In the genomic region with DNA sequence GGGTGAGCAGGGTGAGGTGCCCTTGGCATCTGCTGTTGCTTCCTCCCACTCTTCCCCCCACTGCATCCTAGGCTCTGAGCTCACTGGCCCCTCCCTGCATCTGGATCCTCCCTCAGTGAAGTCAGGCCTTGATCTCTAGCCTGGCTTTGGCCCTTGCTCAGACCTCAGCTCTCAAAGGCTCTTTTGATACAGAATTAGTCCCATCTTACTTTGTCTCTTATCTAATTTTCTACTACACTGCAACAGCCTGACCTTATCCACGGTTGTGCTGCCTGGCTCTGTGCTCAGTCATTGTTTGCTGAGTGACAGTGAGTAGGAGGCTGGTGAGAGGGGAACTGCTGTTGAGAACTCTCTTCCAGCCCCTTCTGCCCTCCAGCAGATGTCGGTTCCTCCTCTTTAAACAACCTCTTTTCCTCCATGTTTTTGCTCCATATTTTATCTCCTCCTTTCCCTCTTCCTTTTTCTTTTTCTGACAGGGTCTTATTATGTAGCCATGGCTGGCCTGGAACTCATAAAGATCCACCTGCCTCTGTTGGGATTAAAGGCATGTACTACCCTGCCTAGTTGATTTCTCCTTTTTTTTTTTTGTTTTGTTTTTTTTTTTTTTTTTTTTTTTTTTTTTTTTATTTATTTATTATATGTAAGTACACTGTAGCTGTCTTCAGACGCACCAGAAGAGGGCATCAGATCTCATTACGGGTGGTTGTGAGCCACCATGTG, we compare ENCODE assay signal across 19 mouse cellular contexts. TPM values are rescaled to one million over a fixed set of nuclear protein-coding genes. Genes with fewer than 3 reads are reported as not detected.
DNase-seq lines count a peak whose midpoint lies in the region; ATAC-seq and TF ChIP-seq lines count a peak whose summit lies in the region.
"Had no signal": no experiment of that assay in that cellular context is flagged by ENCODE, and none has a peak within 500 bp of the region (broad histone marks: within the 10 kb centered on the region; RNA-seq: fewer than 3 reads in every experiment).

No protein-coding gene starts in this region.

- WGBS in heart, embryonic 11.5 days (ENCODE audit: insufficient replicate concordance) = 4% methylated on average over 2 of the region's 4 CpGs
- 26% methylated on average over 3 of the region's 4 CpGs for WGBS in lung, embryonic 15.5 days
- WGBS in stomach, embryonic 15.5 days = 46% methylated on average over 4 of the region's 4 CpGs

- H3K27me3 ChIP-seq in heart, embryonic 11.5 days (ENCODE audit: control insufficient read depth, insufficient read depth, low read length) = no peaks in the 10 kb centered on the region
- no peaks in the 10 kb centered on the region for H3K27me3 ChIP-seq in lung, embryonic 15.5 days
- no peaks in the 10 kb centered on the region for H3K27me3 ChIP-seq in stomach, embryonic 15.5 days (replicated peaks)
- H3K27me3 ChIP-seq: embryonic facial prominence, embryonic 12.5 days; forebrain, embryonic 13.5 days; neural tube, embryonic 12.5 days had no signal

- no peak overlapping the region for H3K4me3 ChIP-seq in heart, embryonic 11.5 days (ENCODE audit: low read depth, low read length)
- no peak overlapping the region for H3K4me3 ChIP-seq in lung, embryonic 15.5 days
- H3K4me3 ChIP-seq in stomach, embryonic 15.5 days (replicated peaks) = no peak overlapping the region
- H3K4me3 ChIP-seq in left cerebral cortex, adult 2 months = no peak overlapping the region
- H3K4me3 ChIP-seq: embryonic facial prominence, embryonic 12.5 days; forebrain, embryonic 13.5 days; midbrain, embryonic 10.5 days; neural tube, embryonic 12.5 days had no signal

- H3K27ac ChIP-seq in heart, embryonic 11.5 days (ENCODE audit: low read depth, low read length) = peak overlapping the region; percentile 59
- H3K27ac ChIP-seq in lung, embryonic 15.5 days = no peak overlapping the region
- 0 out of 2 replicates have a peak overlapping the region, but pooled peaks have one; percentile 31 for H3K27ac ChIP-seq in stomach, embryonic 15.5 days
- H3K27ac ChIP-seq in left cerebral cortex, adult 2 months = no peak overlapping the region; the same call in 1 of the 2 replicates
- H3K27ac ChIP-seq: embryonic facial prominence, embryonic 12.5 days; forebrain, embryonic 13.5 days; midbrain, embryonic 10.5 days; neural tube, embryonic 12.5 days had no signal

- H3K4me1 ChIP-seq in heart, embryonic 11.5 days (ENCODE audit: control insufficient read depth, insufficient read depth, low read length) = peaks cover 8% of the 10 kb centered on the region; the same call in 1 of the 2 replicates
- H3K4me1 ChIP-seq in lung, embryonic 15.5 days = peaks cover 15% of the 10 kb centered on the region
- peaks cover 12% of the 10 kb centered on the region; the same call in 1 of the 2 replicates for H3K4me1 ChIP-seq in stomach, embryonic 15.5 days
- H3K4me1 ChIP-seq: forebrain, embryonic 13.5 days; neural tube, embryonic 12.5 days had no signal

- no peak for DNase-seq in heart, adult 9 months (ENCODE audit: low spot score in 2 of 2)
- DNase-seq in lung, postnatal 4 days = no peak
- no peak for DNase-seq in right cerebral cortex, postnatal 4 days
- no peak for DNase-seq in left cerebral cortex, adult 2 months (ENCODE audit: extremely low spot score in 1 of 2, low spot score in 2 of 2)
- DNase-seq: adrenal gland, adult 2 months; cerebellum, adult 11 months; gastrocnemius, postnatal 36 days; kidney, postnatal 4 days; left cerebral cortex, postnatal 4 days; thymus, adult 18-20 months had no signal

- no peak for TF ChIP-seq CTCF in left cerebral cortex, adult 2 months (IDR thresholded peaks at IDR 0.05)

- 0 out of 2 replicates have a peak overlapping the region, but pooled peaks have one; percentile 39 for H3K9ac ChIP-seq in heart, embryonic 11.5 days (ENCODE audit: low read depth, low read length)
- peak overlapping the region; percentile 3; the same call in 1 of the 2 replicates for H3K9ac ChIP-seq in lung, embryonic 15.5 days
- H3K9ac ChIP-seq in stomach, embryonic 15.5 days = no peak overlapping the region
- H3K9ac ChIP-seq: embryonic facial prominence, embryonic 12.5 days; forebrain, embryonic 13.5 days; neural tube, embryonic 12.5 days had no signal

- no peaks in the 10 kb centered on the region for H3K9me3 ChIP-seq in heart, embryonic 11.5 days (replicated peaks; ENCODE audit: control insufficient read depth, low read length)
- H3K9me3 ChIP-seq in lung, embryonic 15.5 days = no peaks in the 10 kb centered on the region
- no peaks in the 10 kb centered on the region for H3K9me3 ChIP-seq in stomach, embryonic 15.5 days
- H3K9me3 ChIP-seq: embryonic facial prominence, embryonic 12.5 days; forebrain, embryonic 13.5 days; midbrain, embryonic 10.5 days; neural tube, embryonic 12.5 days had no signal

- H3K36me3 ChIP-seq in heart, embryonic 11.5 days (ENCODE audit: control insufficient read depth, insufficient read depth, low read length) = 0 out of 2 replicates have a peak, but pooled peaks cover 4% of the 10 kb centered on the region
- H3K36me3 ChIP-seq in lung, embryonic 15.5 days = peaks cover 4% of the 10 kb centered on the region; the same call in 1 of the 2 replicates
- 0 out of 2 replicates have a peak, but pooled peaks cover 3% of the 10 kb centered on the region for H3K36me3 ChIP-seq in stomach, embryonic 15.5 days

- intact Hi-C loops in left cerebral cortex, adult 2 months (cut with DNase I) = no loop called here

- no peak for ATAC-seq in heart, embryonic 11.5 days (replicated peaks; ENCODE audit: insufficient number of reproducible peaks, low FRiP score, low TSS enrichment)
- ATAC-seq in lung, embryonic 15.5 days (ENCODE audit: borderline replicate concordance, extremely low read depth, low FRiP score, low TSS enrichment) = no peak
- 0 out of 2 replicates have a peak, but pooled peaks have one; percentile 27 for ATAC-seq in granulocyte monocyte progenitor cell, adult 5-6 weeks (replicated peaks; ENCODE audit: poor library complexity, severe bottlenecking)
- no peak for ATAC-seq in stomach, embryonic 15.5 days (ENCODE audit: insufficient read depth, low FRiP score, low read depth)
- ATAC-seq: forebrain, embryonic 13.5 days; inflammation-experienced regulatory T-cells, adult 6 months had no signal

- no peak overlapping the region for H3K4me2 ChIP-seq in heart, embryonic 11.5 days
- no peak overlapping the region for H3K4me2 ChIP-seq in lung, embryonic 15.5 days
- no peak overlapping the region for H3K4me2 ChIP-seq in stomach, embryonic 15.5 days
- H3K4me2 ChIP-seq: embryonic facial prominence, embryonic 12.5 days; forebrain, embryonic 13.5 days; neural tube, embryonic 12.5 days had no signal

RNA-seq across cellular contexts. Expression of a gene that starts 23.0 kb away (rescaled TPM):
- polyA plus RNA-seq in heart, embryonic 11.5 days (2014; fragmentation: Nextera tagmentation; extraction: Ambion mirVana) = 13.6 and 14.2 TPM in 2 replicates
- 40.8 and 45.1 TPM in 2 replicates for polyA plus RNA-seq in lung, embryonic 15.5 days (2015; fragmentation: Nextera tagmentation; extraction: Ambion mirVana)
- total RNA-seq in granulocyte monocyte progenitor cell, adult 5-6 weeks (2014; fragmentation: Nextera tagmentation) = 2.8 and 9.3 TPM in 2 replicates
- total RNA-seq in granulocyte monocyte progenitor cell, adult 5-6 weeks (2017) = 10.1 and 19.3 TPM in 2 replicates
- polyA plus RNA-seq in stomach, embryonic 15.5 days (2015; fragmentation: Nextera tagmentation; extraction: Ambion mirVana) = 43.9 and 44.6 TPM in 2 replicates
- total RNA-seq in left cerebral cortex, adult 2 months (2021) = 100 to 1,000 TPM in 1 of 2 experiments, 10 to 100 TPM in 1; 93.0 to 112 TPM

RNA-seq across cellular contexts. Expression of a gene that starts 52.3 kb away (rescaled TPM):
- 168 and 169 TPM in 2 replicates for polyA plus RNA-seq in heart, embryonic 11.5 days (2014; fragmentation: Nextera tagmentation; extraction: Ambion mirVana)
- 157 and 171 TPM in 2 replicates for polyA plus RNA-seq in lung, embryonic 15.5 days (2015; fragmentation: Nextera tagmentation; extraction: Ambion mirVana)
- total RNA-seq in granulocyte monocyte progenitor cell, adult 5-6 weeks (2014; fragmentation: Nextera tagmentation) = 76.2 and 78.8 TPM in 2 replicates
- total RNA-seq in granulocyte monocyte progenitor cell, adult 5-6 weeks (2017) = 207 and 224 TPM in 2 replicates
- 147 and 178 TPM in 2 replicates for polyA plus RNA-seq in stomach, embryonic 15.5 days (2015; fragmentation: Nextera tagmentation; extraction: Ambion mirVana)
- 10 to 100 TPM; 26.3 to 27.8 TPM for total RNA-seq in left cerebral cortex, adult 2 months (2021)

Comparison
In these comparisons a context has a peak if more than half of its experiments do, and no peak if none do; other contexts are left out.
1. H3K27ac ChIP-seq: peak in heart, embryonic 11.5 days (single experiment) and stomach, embryonic 15.5 days (single experiment); none in lung, embryonic 15.5 days (single experiment) and left cerebral cortex, adult 2 months (single experiment).